Mouse (Mus musculus): ENCODE measurements around the gene Gucd1.
A peak's percentile ranks its signal among the peaks of the same experiment; 100 is the strongest.
"Not testable (repeated sequence)": the region's sequence is repeated elsewhere in the genome, so short reads cannot be mapped to it uniquely, and the experiment has no call there.

The Gucd1 gene

DNA sequence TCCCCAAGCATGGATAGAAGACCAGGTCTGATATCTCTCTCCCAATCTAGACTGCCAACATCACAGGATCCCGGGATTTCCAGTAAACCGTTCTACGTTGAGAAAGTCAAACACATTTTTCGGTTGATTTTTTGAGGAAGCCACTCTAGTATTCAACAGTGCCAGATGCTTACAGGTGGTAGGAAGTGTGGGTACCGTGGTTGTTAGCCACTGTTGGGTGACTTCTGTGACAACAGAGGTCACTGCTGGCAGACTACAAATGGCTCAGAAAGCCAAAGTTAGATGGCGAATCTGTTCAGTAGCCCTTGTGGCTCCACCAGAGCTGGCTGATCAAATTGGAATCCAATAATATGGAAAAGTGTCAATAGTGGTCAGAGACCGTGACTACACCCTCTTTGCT lies 14.1 kb downstream of the Gucd1 start:
- DNase-seq (ENCODE audit: low spot score in 2 of 2) = no peak

DNA sequence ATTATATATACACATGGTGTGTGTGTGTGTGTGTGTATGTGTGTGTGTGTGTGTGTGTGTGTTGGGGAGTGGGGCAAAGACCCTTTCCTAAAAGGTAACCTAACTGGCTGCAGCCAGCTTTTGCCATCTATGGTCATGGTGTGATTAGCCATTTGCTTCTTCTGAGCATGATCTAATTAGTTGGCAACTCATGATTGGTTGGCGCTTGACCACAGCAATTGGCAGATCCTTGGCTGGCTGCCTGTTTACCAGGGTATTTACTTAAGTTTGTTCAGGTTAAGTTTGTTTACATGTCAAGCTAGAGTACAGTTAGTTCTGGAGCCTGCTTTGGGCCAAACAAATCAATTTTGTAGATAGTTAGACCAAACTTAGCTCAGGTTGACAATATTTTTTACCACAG lies 16.1 kb downstream of the Gucd1 start:
- no peak for DNase-seq (ENCODE audit: low spot score in 2 of 2)

DNA sequence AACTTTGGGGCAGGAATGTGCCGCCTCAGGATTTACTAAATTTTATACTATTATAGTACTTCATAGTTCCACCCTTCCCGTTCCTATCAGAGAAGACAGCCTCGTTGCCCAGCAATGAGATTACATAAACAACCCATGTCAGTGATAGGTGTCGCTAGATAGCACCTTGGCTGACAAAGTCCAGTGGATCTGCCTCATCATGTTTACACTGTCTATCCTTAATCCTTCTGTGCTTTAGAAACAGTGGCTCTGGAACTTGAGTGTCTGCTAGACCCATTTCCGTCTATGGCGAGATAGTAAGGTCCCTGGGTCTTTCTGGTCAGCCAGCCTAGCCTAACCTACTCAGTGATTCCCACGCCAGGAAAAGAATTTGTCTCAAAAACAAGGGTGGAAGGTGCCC lies 17.4 kb downstream of the Gucd1 start:
- no peak for DNase-seq (ENCODE audit: low spot score in 2 of 2)

DNA sequence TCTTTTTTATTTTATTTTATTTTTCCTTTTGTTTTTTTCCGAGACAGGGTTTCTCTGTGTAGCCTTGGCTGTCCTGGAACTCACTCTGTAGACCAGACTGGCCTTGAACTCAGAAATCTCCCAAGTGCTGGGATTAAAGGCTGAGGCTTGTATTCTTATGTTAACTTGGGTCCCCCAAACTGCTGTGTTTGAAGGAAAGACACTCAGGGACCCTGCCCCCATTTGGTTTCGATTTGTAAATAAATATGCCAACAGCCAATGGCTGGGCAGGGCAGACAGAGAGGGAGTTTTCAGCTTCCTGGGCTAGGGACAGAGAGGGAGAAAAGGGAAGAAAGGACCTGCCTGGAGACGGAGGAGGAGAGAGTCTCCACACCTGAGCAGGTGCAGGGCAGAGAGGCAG lies 18.0 kb downstream of the Gucd1 start:
- no peak for DNase-seq (ENCODE audit: low spot score in 2 of 2)

DNA sequence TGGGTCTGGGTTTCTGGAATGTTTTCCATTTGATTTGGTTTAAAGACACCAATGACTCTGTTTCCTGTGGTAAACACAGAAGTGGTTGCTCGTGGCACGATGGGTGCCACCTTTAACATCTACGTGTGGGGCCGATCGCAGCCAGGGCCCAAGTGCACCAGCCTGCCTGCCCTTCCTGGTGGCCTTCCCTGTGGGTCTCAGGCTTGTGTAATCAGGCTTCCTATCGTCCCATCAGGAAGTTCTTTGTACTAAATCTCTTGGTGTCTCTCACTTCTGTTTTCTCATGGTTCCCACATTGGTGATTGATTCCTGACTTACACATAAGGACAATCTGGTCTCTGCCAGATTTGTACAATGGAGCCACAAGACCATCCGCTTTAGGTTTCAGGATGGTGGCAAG lies 18.6 kb downstream of the Gucd1 start:
- DNase-seq (ENCODE audit: low spot score in 2 of 2) = not testable (repeated sequence)

DNA sequence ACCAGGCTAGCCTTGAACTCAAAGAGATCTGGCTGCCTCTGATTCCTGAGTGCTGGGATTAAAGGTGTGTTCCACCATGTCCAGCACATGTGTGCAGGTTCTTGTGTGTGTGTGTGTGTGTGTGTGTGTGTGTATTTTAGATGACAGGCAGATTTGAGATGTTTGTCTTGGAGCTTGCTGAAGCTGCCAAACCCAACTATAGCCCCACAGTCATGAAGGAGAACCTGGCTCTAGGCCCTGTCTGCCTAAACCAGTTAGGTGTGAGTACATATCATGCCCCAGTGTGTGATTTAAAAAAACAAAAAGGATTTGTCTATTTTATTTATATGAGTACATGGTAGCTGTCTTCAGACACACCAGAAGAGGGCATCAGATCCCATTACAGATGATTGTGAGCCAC lies 21.9 kb downstream of the Gucd1 start:
- DNase-seq (ENCODE audit: low spot score in 2 of 2) = no peak

DNA sequence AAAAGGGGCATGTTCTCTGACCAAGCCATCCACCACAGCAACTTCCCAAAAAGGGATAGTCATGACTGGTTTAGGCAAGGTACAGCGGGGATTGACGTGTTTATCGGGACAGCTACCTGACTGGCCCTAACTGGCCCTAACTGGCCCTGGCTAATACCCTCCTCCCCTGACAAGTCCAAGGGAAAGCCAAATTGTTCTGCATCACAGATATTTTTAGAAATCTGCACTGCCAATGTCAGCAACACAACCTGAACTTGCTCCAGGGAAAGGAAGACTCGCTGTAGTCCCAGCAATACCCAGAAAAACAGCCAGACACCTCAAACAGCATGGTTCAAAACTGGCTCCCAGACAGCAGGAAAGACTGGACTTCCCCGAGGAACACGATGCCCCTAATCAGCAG lies 22.5 kb downstream of the Gucd1 start:
- no peak for DNase-seq (ENCODE audit: low spot score in 2 of 2)

DNA sequence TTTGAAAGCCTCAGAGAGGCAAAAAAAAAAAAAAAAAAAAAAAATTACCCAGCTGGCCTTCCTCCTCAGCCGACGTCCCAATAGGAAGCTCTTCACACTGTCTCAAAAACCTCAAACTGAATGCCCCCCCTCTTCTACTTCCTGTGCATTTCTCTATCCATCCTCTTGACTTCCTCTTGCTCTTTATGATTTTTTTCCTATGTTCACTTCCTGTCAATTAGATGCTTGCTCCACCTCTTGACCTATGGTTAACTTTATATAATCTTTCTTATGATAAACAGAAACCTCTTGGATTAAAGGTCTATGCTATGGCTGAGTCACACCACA lies 25.9 kb downstream of the Gucd1 start:
- no peak for DNase-seq (ENCODE audit: low spot score in 2 of 2)

DNA sequence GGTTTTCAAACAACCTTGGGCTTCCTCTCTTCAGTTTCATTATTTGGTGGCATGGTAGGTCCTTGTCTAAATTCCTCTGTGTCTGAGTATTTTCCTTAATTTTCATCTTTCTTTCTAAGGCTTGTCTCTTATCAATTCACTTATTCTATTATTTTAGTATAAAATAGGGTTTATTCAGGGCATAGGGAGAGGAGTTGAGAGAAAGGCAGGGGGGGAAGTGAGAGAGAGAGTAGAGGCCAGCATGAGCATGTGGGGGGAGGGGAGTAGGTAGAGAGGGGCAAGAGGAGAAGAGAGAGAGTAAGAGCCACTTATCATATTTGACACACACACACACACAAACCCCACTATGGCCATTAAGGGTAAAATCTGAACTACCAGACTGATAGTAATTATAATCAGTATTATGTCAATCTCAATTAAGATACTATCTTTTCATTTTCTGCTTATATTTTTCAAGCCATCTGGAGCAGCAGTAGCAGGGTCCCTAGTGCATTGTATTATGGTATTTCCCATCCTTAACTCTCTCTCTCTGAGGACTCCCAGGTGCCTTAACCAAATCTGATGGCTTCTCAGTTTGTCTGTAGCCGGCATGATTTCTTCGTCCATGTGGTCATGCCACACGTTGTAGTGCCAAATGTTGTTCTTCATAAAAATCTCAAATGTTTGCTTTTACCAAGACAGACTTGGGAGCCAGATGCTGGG lies 26.4 kb downstream of the Gucd1 start:
- no peak for DNase-seq (ENCODE audit: low spot score in 2 of 2)

DNA sequence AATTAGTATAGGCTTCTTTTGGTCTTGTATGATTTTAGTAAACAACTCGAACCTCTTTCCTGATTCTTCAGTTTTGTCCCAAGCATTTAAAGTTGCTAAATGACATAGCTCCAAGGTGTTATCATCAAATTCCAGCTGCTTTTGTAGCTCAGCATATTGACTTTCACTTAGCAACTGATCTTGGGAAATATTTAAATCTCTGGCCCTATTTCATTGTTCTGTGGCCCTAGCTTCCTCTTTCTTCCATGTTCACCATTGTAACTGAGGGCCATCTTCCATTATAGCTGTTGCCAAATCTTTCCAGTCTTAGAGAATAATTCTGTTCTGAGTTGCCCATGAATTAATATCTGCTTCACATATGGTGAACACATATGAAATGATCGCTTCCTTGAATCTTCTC lies 27.0 kb downstream of the Gucd1 start:
- no peak for DNase-seq (ENCODE audit: low spot score in 2 of 2)

DNA sequence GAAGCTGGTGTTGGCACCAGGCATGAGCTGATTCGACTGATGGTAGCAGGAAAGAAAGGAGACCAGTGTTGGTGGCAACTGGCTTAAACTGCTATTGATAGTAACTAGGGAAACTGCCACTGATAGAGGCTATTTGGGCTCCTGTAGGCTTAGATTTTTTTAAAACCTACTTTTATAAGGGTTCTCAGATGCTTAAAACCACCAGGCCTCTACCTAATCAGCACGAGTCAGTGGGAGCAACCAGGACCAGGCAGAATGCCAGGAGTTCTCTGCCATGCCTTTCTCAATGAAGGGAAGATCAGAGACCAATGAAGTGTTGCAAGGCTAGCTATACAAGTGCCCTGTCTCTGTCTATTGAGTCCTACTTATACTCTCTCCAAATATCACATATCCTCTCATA lies 28.2 kb downstream of the Gucd1 start:
- no peak for DNase-seq (ENCODE audit: low spot score in 2 of 2)

DNA sequence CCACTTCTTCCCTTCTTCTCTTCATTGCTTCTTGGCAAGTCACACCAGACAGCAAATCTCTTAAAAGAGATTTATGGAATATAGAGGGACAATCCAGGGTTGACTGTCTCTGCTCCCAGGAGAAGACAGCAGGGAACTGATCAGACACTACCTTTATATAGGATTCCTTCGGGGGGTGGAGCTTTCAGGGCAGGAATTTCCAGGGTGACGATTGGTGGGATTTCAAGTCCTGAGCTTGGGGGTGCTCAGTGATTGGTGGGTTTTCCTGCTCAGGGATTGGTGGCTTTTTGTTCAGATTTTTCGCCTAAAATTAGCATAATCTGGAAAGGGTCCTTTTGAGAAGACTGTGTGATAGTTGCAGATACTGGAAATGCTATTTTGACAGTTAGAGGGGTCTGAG lies 30.6 kb downstream of the Gucd1 start:
- no peak for DNase-seq (ENCODE audit: low spot score in 2 of 2)

DNA sequence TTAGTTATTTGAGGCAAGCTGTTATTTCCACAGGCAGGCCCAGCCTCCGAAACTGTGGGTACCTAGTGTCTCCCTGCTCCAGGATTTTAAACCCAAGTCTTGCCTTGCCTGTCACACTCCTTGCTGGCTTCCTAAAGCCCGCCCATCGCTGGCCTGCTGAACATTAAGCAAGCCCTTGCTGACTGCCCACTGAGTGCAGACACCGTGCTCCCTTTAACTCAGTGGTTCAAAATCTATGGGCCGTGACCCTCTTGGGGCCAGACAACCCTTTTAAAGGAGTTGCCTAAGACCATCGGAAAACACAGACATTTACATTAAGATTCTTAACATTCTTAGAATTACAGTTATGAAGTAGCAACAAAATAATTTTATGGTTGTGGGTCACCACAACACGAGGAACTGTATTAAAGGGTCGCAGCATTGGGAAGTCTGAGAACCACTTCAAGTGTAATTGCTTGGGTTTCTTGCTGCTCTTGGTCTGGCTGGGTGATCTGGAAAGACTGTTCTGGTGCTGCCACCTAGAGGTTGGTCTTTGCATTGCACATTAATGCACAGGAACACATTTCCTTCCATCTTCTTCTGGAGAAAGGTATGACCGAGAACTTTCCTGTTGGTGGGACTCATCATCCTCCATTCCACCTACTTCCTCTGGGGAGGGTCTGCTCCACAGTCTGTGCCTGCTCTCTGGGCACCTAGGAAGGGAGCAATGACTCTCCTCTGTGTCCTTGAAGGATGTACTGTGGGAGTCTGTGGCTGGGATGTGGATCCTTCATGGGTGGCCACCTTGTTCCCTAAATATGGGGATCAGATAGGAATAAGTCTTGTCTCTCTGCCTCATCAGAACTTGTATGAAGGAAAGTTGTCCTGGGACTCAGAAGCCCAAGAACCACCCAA lies 31.4 kb downstream of the Gucd1 start:
- peak; percentile 35 to 64 for DNase-seq (ENCODE audit: low spot score in 2 of 2)

DNA sequence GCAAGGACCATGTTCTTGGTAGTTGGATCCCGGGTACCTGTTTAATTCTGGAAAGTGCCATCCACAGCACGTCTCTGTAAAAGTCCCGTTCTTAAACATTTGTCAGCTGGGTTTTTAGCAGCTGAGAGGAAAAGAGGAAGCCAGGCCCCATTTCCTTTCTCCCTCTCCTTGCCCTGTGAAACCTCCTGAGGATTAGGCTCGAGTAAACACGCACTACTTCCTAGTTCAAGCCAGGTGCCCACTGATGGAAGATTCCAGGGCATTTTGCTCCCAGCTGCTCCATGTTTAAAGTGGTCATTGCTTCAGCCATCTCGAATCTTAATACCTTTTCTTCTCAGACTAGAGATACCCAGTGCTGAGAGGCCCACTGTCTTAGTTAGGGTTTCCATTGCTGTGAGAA lies 33.0 kb downstream of the Gucd1 start:
- no peak for DNase-seq (ENCODE audit: low spot score in 2 of 2)

DNA sequence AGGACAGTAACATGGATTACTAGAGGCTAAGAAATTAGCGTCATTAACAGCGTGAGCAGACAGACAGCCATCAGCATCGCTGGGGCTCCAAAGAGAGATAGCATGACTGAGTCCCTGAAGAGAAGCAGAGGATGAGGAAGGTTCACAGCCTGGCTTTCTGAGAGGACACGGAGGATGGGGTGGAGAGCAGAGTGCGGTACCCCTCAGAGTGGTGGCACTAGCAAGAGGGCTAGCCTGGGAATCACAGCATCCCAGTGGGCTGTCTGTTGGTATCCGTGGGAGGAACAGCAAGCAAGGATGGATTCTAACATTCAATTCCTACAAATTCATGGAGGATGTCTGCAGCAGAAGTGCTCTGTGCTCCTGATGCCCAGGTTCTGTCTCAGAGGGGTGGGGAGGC lies 33.7 kb downstream of the Gucd1 start:
- DNase-seq (ENCODE audit: low spot score in 2 of 2) = no peak

DNA sequence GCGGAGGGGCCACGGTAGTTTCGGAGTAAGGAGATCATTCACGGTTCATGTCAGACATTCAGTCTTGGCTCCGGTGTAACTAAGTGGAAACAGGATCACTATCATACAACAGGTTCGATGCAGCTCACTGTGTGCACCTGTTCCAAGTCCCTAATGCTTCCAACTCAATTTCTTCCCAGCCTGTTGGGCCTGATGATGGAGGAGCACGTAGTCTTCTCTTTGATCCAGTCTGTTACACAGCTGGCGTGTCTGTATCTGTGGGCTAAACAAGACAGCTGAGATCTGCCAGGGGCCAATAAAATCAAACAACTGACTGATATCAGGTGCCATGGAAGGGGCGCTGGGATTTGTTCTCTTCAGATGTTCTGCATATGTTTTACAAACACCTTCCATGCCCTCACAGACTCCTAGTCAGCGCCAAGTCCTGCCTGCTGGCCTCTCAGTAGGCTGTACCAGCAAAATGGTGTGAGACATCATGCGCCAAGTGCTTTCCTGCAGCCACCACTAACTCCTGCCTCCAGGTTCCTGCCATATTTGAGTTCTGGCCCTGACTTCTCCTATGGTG lies 34.8 kb downstream of the Gucd1 start:
- DNase-seq (ENCODE audit: low spot score in 2 of 2) = no peak

DNA sequence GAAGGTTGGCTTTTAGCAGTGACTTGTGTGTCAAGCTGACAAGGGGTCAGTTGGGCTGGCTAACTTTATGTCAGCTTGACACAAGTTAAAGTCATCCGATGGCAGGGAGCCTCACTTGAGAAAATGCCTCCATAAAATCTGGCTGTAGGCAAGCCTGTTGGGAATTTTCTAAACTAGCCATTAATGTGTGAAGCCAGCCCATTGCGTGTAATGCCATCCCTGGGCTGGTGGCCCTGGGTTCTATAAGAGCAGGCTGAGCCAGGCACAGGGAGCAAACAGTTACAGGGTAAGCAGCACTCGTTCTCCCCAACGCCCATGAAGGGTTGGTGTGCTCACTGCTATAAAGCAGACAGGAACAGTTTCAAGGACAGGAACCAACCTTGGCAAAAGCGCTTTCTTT lies 35.5 kb downstream of the Gucd1 start:
- DNase-seq (ENCODE audit: low spot score in 2 of 2) = no peak

DNA sequence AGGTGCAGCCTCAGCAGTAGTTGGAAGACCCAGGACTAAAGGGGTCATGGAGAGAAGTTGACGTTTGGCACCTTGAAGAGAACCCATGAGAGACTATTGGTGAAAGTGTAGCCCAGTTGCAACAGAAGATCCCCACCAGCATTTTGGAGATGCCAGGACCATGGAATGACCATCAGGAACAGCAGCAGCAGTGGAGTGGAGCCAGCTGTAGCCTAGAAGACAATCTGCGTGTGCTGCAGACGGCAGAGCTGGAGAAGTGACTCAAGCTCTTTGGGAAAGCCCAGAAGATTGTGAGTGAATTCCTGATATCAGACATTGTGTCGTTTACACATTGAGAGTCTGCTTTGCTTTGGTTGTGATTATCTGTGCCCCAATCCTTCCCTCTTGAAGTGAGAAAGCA lies 36.1 kb downstream of the Gucd1 start:
- DNase-seq (ENCODE audit: low spot score in 2 of 2) = no peak

DNA sequence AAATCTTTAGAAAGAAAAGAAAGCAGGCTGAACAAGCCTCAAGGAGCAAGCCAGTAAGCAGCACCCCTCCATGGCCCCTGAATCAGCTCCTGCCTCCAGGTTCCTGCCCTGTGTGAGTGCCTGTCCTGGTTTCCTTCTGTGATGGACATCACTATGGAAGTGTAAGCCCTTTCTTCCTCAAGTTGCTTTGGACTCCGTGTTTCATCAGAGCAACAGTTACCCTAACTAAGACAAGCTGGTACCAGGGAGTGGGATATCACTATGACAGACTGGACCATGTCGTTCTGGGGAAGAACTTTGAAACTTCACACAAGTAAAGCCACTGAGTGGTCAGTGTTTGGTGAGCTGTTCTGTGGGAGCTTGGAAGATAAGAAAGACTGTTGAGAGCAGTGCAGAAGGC lies 37.8 kb downstream of the Gucd1 start:
- DNase-seq (ENCODE audit: low spot score in 2 of 2) = no peak

DNA sequence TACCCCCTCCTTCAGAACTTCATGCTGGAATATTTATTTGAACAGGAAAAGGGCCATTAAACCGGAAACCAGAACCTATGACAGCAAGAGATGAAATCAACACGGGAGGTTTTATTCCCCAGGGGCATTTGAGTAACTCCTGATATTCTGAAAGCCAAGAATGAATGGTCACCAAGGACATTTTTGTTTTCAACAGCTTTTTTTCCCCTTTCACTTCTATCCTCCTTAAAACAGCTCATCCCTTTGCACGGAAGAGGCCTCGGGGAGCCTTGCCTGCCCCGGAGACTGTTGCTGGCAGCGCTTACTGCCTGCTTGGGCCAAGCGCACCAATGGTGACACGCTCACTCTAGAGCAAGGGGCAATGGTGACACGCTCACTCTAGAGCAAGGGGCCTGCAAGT lies 40.7 kb downstream of the Gucd1 start:
- DNase-seq (ENCODE audit: low spot score in 2 of 2) = no peak

DNA sequence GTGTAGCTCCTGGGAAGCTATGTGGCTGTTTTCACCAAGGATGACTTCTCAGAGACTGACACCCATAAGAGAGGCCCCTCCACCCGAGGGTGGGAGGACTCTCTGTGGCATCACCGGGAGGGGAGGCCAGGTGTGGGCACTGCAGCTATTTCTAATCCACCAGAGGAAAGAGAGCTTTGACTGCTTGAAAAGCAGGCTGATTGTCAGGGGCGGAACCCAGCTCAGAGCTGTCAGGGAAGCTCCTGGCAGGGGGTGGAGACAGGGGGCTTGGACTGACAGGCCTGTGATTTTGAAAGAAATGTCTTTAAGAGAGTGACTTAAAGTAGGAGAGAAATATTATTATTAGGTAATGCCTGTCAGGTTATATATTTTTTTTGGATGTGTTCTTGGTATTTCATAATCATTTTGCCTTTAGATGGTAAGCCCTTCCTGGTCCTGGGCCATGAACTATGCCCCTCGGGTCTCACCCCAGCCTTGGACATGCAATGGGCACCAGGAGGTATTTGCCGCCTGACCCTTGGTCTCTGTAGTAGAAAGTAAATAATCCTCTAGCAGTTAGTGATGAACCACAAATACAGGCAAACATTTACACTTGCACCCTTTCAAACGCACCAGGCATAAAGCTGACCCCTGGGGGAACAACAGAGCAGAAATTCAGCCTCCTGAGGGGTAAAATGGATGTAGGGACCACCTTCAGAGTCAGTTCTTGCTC lies 42.5 kb downstream of the Gucd1 start:
- not testable (repeated sequence) for DNase-seq (ENCODE audit: low spot score in 2 of 2)

DNA sequence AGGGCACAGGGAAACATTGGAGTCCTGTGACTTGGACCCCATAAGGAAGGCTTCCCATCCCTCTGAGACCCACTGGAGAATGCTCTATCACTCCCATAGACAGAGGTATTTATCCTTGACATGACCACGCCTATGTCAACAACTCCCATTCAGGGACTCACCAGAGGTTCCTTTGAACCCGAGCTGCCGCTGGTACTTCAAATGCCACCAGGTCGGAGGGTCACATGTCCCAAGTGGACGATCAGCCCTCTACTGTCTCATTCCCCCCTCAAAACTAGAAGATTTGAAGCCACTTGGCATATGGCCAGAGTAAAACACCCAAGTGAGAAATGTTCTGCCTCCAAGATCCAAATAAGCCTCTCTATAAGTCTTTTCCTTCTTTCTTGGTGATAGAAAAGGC lies 43.2 kb downstream of the Gucd1 start:
- no peak for DNase-seq (ENCODE audit: low spot score in 2 of 2)

DNA sequence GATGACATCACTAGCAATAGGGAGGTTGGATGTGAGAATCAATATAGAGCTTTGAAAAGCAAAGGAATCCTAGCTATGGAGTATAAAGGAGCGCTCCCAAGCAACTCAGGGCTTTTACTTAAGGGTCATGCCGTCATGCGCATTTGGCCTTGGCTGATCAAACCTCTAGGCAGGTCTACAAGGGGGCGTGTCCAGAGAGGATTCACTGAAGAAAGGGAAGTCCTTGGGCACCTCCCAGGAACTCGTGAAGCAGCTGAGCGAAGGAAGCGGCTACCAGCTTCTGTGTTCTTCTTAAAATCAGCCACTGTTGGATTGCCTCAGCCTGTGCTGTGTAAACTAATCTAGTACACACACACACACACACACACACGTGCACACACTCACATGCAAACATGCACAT lies 44.4 kb downstream of the Gucd1 start:
- no peak for DNase-seq (ENCODE audit: low spot score in 2 of 2)
